Mouse (Mus musculus) limb, embryonic 12.5 days (tissue): Measurements from ENCODE around the gene Icam5. TPM values are rescaled to one million over a fixed set of nuclear protein-coding genes. Genes with fewer than 3 reads are reported as not detected.
A peak's percentile ranks its signal among the peaks of the same experiment; 100 is the strongest.

Experiments
- ATAC-seq: fragments of 200-750 bp; cut with Nextera tagmentation; 2 replicates; pipeline ENCODE4 v1.8.0; 2017; ENCODE audit warnings: low read depth, moderate TSS enrichment; ENCODE audit not compliant: insufficient number of reproducible peaks, insufficient read depth, low FRiP score, low TSS enrichment
- H3K27ac ChIP-seq: fragments of 300-500 bp; sonication (generic); 2 replicates; pipeline ENCODE4 v1.5.1; 2016; ENCODE audit warnings: mild to moderate bottlenecking, moderate library complexity
- H3K27me3 ChIP-seq: fragments of 300-500 bp; sonication (generic); 2 replicates; pipeline ENCODE4 v1.6.1; 2016; ENCODE audit warnings: mild to moderate bottlenecking, moderate library complexity
- H3K36me3 ChIP-seq: fragments of 300-500 bp; sonication (generic); 2 replicates; pipeline ENCODE4 v1.6.1; 2016; ENCODE audit warnings: mild to moderate bottlenecking, moderate library complexity
- H3K4me1 ChIP-seq: fragments of 300-500 bp; sonication (generic); replicated peaks from 2 replicates; pipeline ENCODE4 v1.6.1; 2016
- H3K4me2 ChIP-seq: fragments of 300-500 bp; sonication (generic); 2 replicates; pipeline ENCODE4 v1.6.1; 2016; ENCODE audit warnings: mild to moderate bottlenecking, moderate library complexity
- H3K4me3 ChIP-seq: fragments of 300-500 bp; sonication (generic); replicated peaks from 2 replicates; pipeline ENCODE4 v1.5.1; 2016; ENCODE audit warnings: mild to moderate bottlenecking
- H3K9ac ChIP-seq: fragments of 300-500 bp; sonication (generic); replicated peaks from 2 replicates; pipeline ENCODE4 v1.6.1; 2016; ENCODE audit warnings: mild to moderate bottlenecking, moderate library complexity
- H3K9me3 ChIP-seq: fragments of 300-500 bp; sonication (generic); 2 replicates; pipeline ENCODE4 v1.6.1; 2016; ENCODE audit warnings: mild to moderate bottlenecking, moderate library complexity
- WGBS: fragments of 180-500 bp; shearing (Covaris S2); methylation state at CpG from one replicate; pipeline ENCODE4 v1.1.7; 2016; 5-methylcytosine and 5-hydroxymethylcytosine counted together
- microRNA counts: library from miRNA; unstranded; fragments of <30 nt; microRNA quantifications from one replicate; lab custom pipeline; 2017
- microRNA-seq: library from miRNA; unstranded; fragments of <30 nt; microRNA quantifications from one replicate; pipeline ENCODE4, GENCODE M21; 2017
- polyA plus RNA-seq: library from polyadenylated mRNA; unstranded; fragments of >200 nt; fragmentation: Nextera tagmentation; extraction: Ambion mirVana; gene quantifications from 2 replicates; pipeline ENCODE4 v1.2.1, GENCODE M21; 2016

The Icam5 gene
- polyA plus RNA-seq, 1 experiment from 2014 or later, result not detected

- H3K4me3 ChIP-seq, result peak overlapping the region; percentile 87
- ATAC-seq, result no peak
- H3K9ac ChIP-seq, result peak overlapping the region; percentile 88
- no peaks in the 10 kb centered on the region for H3K9me3 ChIP-seq
- no peaks in the 10 kb centered on the region for H3K27me3 ChIP-seq
- 0 out of 2 replicates have a peak overlapping the region, but pooled peaks have one; percentile 29 for H3K27ac ChIP-seq
- H3K36me3 ChIP-seq, result peaks cover 60% of the 10 kb centered on the region
- 14% methylated on average over 4 of the region's 4 CpGs for WGBS
- H3K4me1 ChIP-seq, result peaks cover 9% of the 10 kb centered on the region
- peak overlapping the region; percentile 80 for H3K4me2 ChIP-seq
Observed at GRCm38 (mm10) chr9:21072641-21073040, 40.8 kb downstream of the Icam5 start.

GRCm38 (mm10) chr9:21073044-21073840, 41.4 kb downstream of the Icam5 start, which contains the start of the genes Gm49373 and Fdx1l:
TSS of gene Gm49373 (minus strand) at chr9:21073096.
TSS of gene Fdx1l (minus strand) at chr9:21073614.
- Histone ChIP-seq H3K27me3 (no peaks in the 10 kb centered on the region), H3K9me3 (no peaks in the 10 kb centered on the region), H3K27ac (peak within 1 kb of the TSS; percentile 62), H3K4me2 (peak within 1 kb of the TSS; percentile 80), H3K36me3 (peaks cover 60% of the 10 kb centered on the region), H3K4me1 (peaks cover 9% of the 10 kb centered on the region), H3K4me3 (peak within 1 kb of the TSS; percentile 87), H3K9ac (peak within 1 kb of the TSS; percentile 88)
- 3% methylated on average over 57 of the region's 58 CpGs for WGBS
- ATAC-seq, result peak; percentile 88

- Histone ChIP-seq H3K27ac (0 out of 2 replicates have a peak overlapping the region, but pooled peaks have one; percentile 37), H3K9me3 (no peaks in the 10 kb centered on the region), H3K4me1 (peaks cover 9% of the 10 kb centered on the region), H3K4me3 (no peak overlapping the region), H3K4me2 (no peak overlapping the region), H3K27me3 (no peaks in the 10 kb centered on the region), H3K9ac (no peak overlapping the region), H3K36me3 (peaks cover 69% of the 10 kb centered on the region)
- WGBS, result 86% methylated on average over 1 of the region's 1 CpGs
- ATAC-seq, result no peak
Observed at GRCm38 (mm10) chr9:21074173-21074572, 42.3 kb downstream of the Icam5 start.

- ATAC-seq, result no peak
- no peak overlapping the region for H3K4me3 ChIP-seq
Observed at GRCm38 (mm10) chr9:21075625-21076024, 43.8 kb downstream of the Icam5 start.

GRCm38 (mm10) chr9:21081127-21081526, 49.3 kb downstream of the Icam5 start:
- Histone ChIP-seq H3K27me3 (no peaks in the 10 kb centered on the region), H3K9ac (no peak overlapping the region), H3K36me3 (peaks cover 95% of the 10 kb centered on the region), H3K27ac (no peak overlapping the region), H3K4me3 (no peak overlapping the region), H3K4me2 (no peak overlapping the region), H3K4me1 (no peaks in the 10 kb centered on the region), H3K9me3 (no peaks in the 10 kb centered on the region)
- ATAC-seq, result no peak
- WGBS, result 92% methylated on average over 9 of the region's 9 CpGs

More at GRCm38 (mm10) chr9:21075625-21076024, 43.8 kb downstream of the Icam5 start:
- H3K4me2 ChIP-seq, result no peak overlapping the region
- no peaks in the 10 kb centered on the region for H3K9me3 ChIP-seq
- WGBS, result 87% methylated on average over 3 of the region's 3 CpGs
- peaks cover 78% of the 10 kb centered on the region for H3K36me3 ChIP-seq
- H3K9ac ChIP-seq, result no peak overlapping the region
- H3K27me3 ChIP-seq, result no peaks in the 10 kb centered on the region
- peaks cover 9% of the 10 kb centered on the region for H3K4me1 ChIP-seq
- H3K27ac ChIP-seq, result no peak overlapping the region

- 86% methylated on average over 3 of the region's 3 CpGs for WGBS
Observed at GRCm38 (mm10) chr9:21083324-21083723, 51.5 kb downstream of the Icam5 start.

More at GRCm38 (mm10) chr9:21083324-21083723, 51.5 kb downstream of the Icam5 start:
- Histone ChIP-seq H3K4me3 (no peak overlapping the region), H3K9me3 (no peaks in the 10 kb centered on the region), H3K4me1 (no peaks in the 10 kb centered on the region), H3K4me2 (no peak overlapping the region), H3K27me3 (no peaks in the 10 kb centered on the region), H3K36me3 (peaks cover 96% of the 10 kb centered on the region), H3K27ac (no peak overlapping the region), H3K9ac (no peak overlapping the region)
- no peak for ATAC-seq

MicroRNAs within 50 kb of the gene (microRNA counts, 519-probe panel; counts per million panel counts)
- 5,920 counts per million, percentile 68 among the panel's probes with 10 or more counts for microRNA mmu-miR-1900 (lab: Ali Mortazavi, UCI)

Small RNAs within 50 kb of the gene (microRNA-seq; reads per million reads assigned to microRNA genes)
- gene Mir1900, result not detected
- not detected for gene Mir7082

Other genes starting within 250 kb of the Icam5 start
- 0.28 and 0.55 TPM in 2 replicates for gene Col5a3, start 217.0 kb upstream of the Icam5 start, polyA plus RNA-seq
- not detected in 2 replicates for gene Rdh8, start 213.6 kb upstream of the Icam5 start, polyA plus RNA-seq
- gene A230050P20Rik, start 163.4 kb upstream of the Icam5 start, polyA plus RNA-seq, result 3.1 TPM in 2 replicates
- 2.2 and 2.3 TPM in 2 replicates for gene Angptl6, start 152.3 kb upstream of the Icam5 start, polyA plus RNA-seq
- 78.9 and 82.1 TPM in 2 replicates for gene Ppan, start 143.9 kb upstream of the Icam5 start, polyA plus RNA-seq
- 328 and 335 TPM in 2 replicates for gene Eif3g, start 133.4 kb upstream of the Icam5 start, polyA plus RNA-seq
- gene Dnmt1, start 72.2 kb upstream of the Icam5 start, polyA plus RNA-seq, result 135 and 144 TPM in 2 replicates
- 52.9 and 53.4 TPM in 2 replicates for gene S1pr2, start 55.3 kb upstream of the Icam5 start, polyA plus RNA-seq
- gene Mrpl4, start 29.3 kb upstream of the Icam5 start, polyA plus RNA-seq, result 134 and 135 TPM in 2 replicates
- gene Icam1, start 16.1 kb upstream of the Icam5 start, polyA plus RNA-seq, result 8.8 and 8.9 TPM in 2 replicates
- gene Icam4, start 2.7 kb upstream of the Icam5 start, polyA plus RNA-seq, result 1.9 and 2.5 TPM in 2 replicates
- gene Zglp1, start 35.0 kb downstream of the Icam5 start, polyA plus RNA-seq, result 0.68 and 1.5 TPM in 2 replicates
- gene Gm49373, start 41.0 kb downstream of the Icam5 start, polyA plus RNA-seq, result 1.2 and 1.3 TPM in 2 replicates
- 52.4 and 56.7 TPM in 2 replicates for gene Fdx1l, start 41.5 kb downstream of the Icam5 start, polyA plus RNA-seq
- gene Gm38431, start 59.9 kb downstream of the Icam5 start, polyA plus RNA-seq, result 2.8 and 4.2 TPM in 2 replicates
- gene Raver1, start 59.9 kb downstream of the Icam5 start, polyA plus RNA-seq, result 60.8 and 77.0 TPM in 2 replicates
- gene Tyk2, start 99.2 kb downstream of the Icam5 start, polyA plus RNA-seq, result 15.0 and 16.1 TPM in 2 replicates
- 338 and 357 TPM in 2 replicates for gene Cdc37, start 117.9 kb downstream of the Icam5 start, polyA plus RNA-seq
- 4.8 and 5.6 TPM in 2 replicates for gene Pde4a, start 133.6 kb downstream of the Icam5 start, polyA plus RNA-seq
- gene Keap1, start 207.3 kb downstream of the Icam5 start, polyA plus RNA-seq, result 64.7 and 65.2 TPM in 2 replicates
- gene S1pr5, start 216.4 kb downstream of the Icam5 start, polyA plus RNA-seq, result 0.31 and 0.63 TPM in 2 replicates
- 29.8 and 34.9 TPM in 2 replicates for gene Atg4d, start 233.2 kb downstream of the Icam5 start, polyA plus RNA-seq